Mouse (Mus musculus) lung, postnatal 0 days (tissue): ENCODE results near the gene Paf1.
"Not testable (repeated sequence)": the region's sequence is repeated elsewhere in the genome, so short reads cannot be mapped to it uniquely, and the experiment has no call there.

Experiments
- CTCF ChIP-seq: IDR thresholded peaks from 2 replicates; pipeline ENCODE4 v1.5.1; 2016; ENCODE audit warnings: antibody characterized with exemption, mild to moderate bottlenecking
- EP300 ChIP-seq: IDR thresholded peaks from 2 replicates; pipeline ENCODE4 v1.6.1; 2016; ENCODE audit warnings: antibody characterized with exemption, mild to moderate bottlenecking, control low read depth

DNA sequence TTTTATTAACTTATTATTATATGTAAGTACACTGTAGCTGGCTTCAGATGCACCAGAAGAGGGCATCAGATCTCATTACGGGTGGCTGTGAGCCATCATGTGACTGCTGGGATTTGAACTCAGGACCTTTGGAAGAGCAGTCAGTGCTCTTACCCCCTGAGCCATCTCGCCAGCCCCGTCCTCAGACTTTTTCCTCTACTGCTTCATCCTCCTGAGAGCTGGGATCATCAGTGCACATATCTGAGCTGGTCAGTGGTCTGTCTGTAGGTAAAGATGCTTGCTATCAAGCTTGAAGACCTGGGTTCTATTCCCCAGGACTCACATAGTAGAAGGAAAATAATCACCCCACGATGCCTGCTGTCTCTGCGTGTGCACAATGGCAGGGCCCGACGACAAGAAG, 5.4 kb upstream of the Paf1 start:
- not testable (repeated sequence) for TF ChIP-seq CTCF, EP300
